Mouse (Mus musculus): ENCODE data around the gene Col18a1. TPM values are rescaled to one million over a fixed set of nuclear protein-coding genes. Genes with fewer than 3 reads are reported as not detected.

Gene Col18a1
- polyA plus RNA-seq, 1 experiment from 2014 or later: 86.5 TPM

- H3K36me3 ChIP-seq: peaks cover 70% of the 10 kb centered on the region
- H3K9ac ChIP-seq: no peak overlapping the region
- H3K4me3 ChIP-seq (replicated peaks): no peak overlapping the region
- no peaks in the 10 kb centered on the region for H3K9me3 ChIP-seq (replicated peaks)
- no peak overlapping the region for H3K4me2 ChIP-seq (replicated peaks)
- WGBS: 73% methylated on average over 4 of the region's 4 CpGs
- no peaks in the 10 kb centered on the region for H3K27me3 ChIP-seq
- no peaks in the 10 kb centered on the region for H3K4me1 ChIP-seq
- ATAC-seq (ENCODE audit: insufficient number of reproducible peaks, low FRiP score, low TSS enrichment, low read depth): no peak
- no peak overlapping the region for H3K27ac ChIP-seq (replicated peaks)
These were observed 118.2 kb downstream of the Col18a1 start for GRCm38 (mm10) chr10:77048196-77048595.

- Histone ChIP-seq H3K9me3 (replicated peaks) (no peaks in the 10 kb centered on the region), H3K36me3 (peaks cover 38% of the 10 kb centered on the region), H3K27me3 (no peaks in the 10 kb centered on the region), H3K4me3 (replicated peaks) (no peak overlapping the region), H3K4me1 (peaks cover 28% of the 10 kb centered on the region), H3K9ac (no peak overlapping the region), H3K4me2 (replicated peaks) (no peak overlapping the region), H3K27ac (replicated peaks) (no peak overlapping the region)
- WGBS: 82% methylated on average over 8 of the region's 8 CpGs
- no peak for ATAC-seq (ENCODE audit: insufficient number of reproducible peaks, low FRiP score, low TSS enrichment, low read depth)
These were observed 127.7 kb downstream of the Col18a1 start for GRCm38 (mm10) chr10:77038579-77039174.

- Histone ChIP-seq H3K27me3 (no peaks in the 10 kb centered on the region), H3K9ac (no peak overlapping the region), H3K36me3 (peaks cover 12% of the 10 kb centered on the region; the same call in 1 of the 2 replicates), H3K4me3 (replicated peaks) (no peak overlapping the region), H3K9me3 (replicated peaks) (no peaks in the 10 kb centered on the region), H3K4me1 (peaks cover 31% of the 10 kb centered on the region), H3K4me2 (replicated peaks) (no peak overlapping the region), H3K27ac (replicated peaks) (no peak overlapping the region)
- ATAC-seq (ENCODE audit: insufficient number of reproducible peaks, low FRiP score, low TSS enrichment, low read depth): no peak
- WGBS: 69% methylated on average over 6 of the region's 6 CpGs
These were observed 130.9 kb downstream of the Col18a1 start for GRCm38 (mm10) chr10:77035487-77035886.

GRCm38 (mm10) chr10:77033323-77034025, 132.9 kb downstream of the Col18a1 start:
- peak; percentile 26 for ATAC-seq (ENCODE audit: insufficient number of reproducible peaks, low FRiP score, low TSS enrichment, low read depth)
- H3K4me1 ChIP-seq: peaks cover 31% of the 10 kb centered on the region
- H3K27me3 ChIP-seq: no peaks in the 10 kb centered on the region
- H3K9ac ChIP-seq: peak overlapping the region; percentile 31
- peak overlapping the region; percentile 62 for H3K4me3 ChIP-seq (replicated peaks)
- under 1% methylated on average over 30 of the region's 30 CpGs for WGBS
- H3K9me3 ChIP-seq (replicated peaks): no peaks in the 10 kb centered on the region
- H3K27ac ChIP-seq (replicated peaks): 0 out of 2 replicates have a peak overlapping the region, but pooled peaks have one; percentile 51
- H3K4me2 ChIP-seq (replicated peaks): peak overlapping the region; percentile 86
- H3K36me3 ChIP-seq: peaks cover under 1% of the 10 kb centered on the region; the same call in 1 of the 2 replicates

- Histone ChIP-seq H3K4me3 (replicated peaks) (peak overlapping the region; percentile 62), H3K9me3 (replicated peaks) (no peaks in the 10 kb centered on the region), H3K4me1 (peaks cover 31% of the 10 kb centered on the region), H3K27me3 (no peaks in the 10 kb centered on the region), H3K4me2 (replicated peaks) (peak overlapping the region; percentile 86), H3K36me3 (no peaks in the 10 kb centered on the region), H3K27ac (replicated peaks) (0 out of 2 replicates have a peak overlapping the region, but pooled peaks have one; percentile 51), H3K9ac (peak overlapping the region; percentile 59)
- under 1% methylated on average over 48 of the region's 49 CpGs for WGBS
- peak; percentile 92 for ATAC-seq (ENCODE audit: insufficient number of reproducible peaks, low FRiP score, low TSS enrichment, low read depth)
These were observed 133.6 kb downstream of the Col18a1 start for GRCm38 (mm10) chr10:77032591-77033322.

GRCm38 (mm10) chr10:77031768-77032375, 134.5 kb downstream of the Col18a1 start, which contains the start of gene Slc19a1:
Gene Slc19a1 (plus strand): TSS chr10:77032241.
- H3K4me1 ChIP-seq: peaks cover 31% of the 10 kb centered on the region
- H3K36me3 ChIP-seq: no peaks in the 10 kb centered on the region
- peak within 1 kb of the TSS; percentile 62 for H3K4me3 ChIP-seq (replicated peaks)
- WGBS: 40% methylated on average over 13 of the region's 13 CpGs
- ATAC-seq (ENCODE audit: insufficient number of reproducible peaks, low FRiP score, low TSS enrichment, low read depth): no peak
- H3K9me3 ChIP-seq (replicated peaks): no peaks in the 10 kb centered on the region
- no peaks in the 10 kb centered on the region for H3K27me3 ChIP-seq
- peak within 1 kb of the TSS; percentile 86 for H3K4me2 ChIP-seq (replicated peaks)
- no peak within 1 kb of the TSS for H3K27ac ChIP-seq (replicated peaks)
- peak within 1 kb of the TSS; percentile 59 for H3K9ac ChIP-seq

GRCm38 (mm10) chr10:77030666-77031065, 135.7 kb downstream of the Col18a1 start:
- WGBS: 81% methylated on average over 5 of the region's 5 CpGs
- Histone ChIP-seq H3K4me2 (replicated peaks) (no peak overlapping the region), H3K4me1 (peaks cover 23% of the 10 kb centered on the region), H3K9me3 (replicated peaks) (no peaks in the 10 kb centered on the region), H3K27ac (replicated peaks) (no peak overlapping the region), H3K36me3 (no peaks in the 10 kb centered on the region), H3K9ac (no peak overlapping the region), H3K4me3 (replicated peaks) (no peak overlapping the region), H3K27me3 (no peaks in the 10 kb centered on the region)
- no peak for ATAC-seq (ENCODE audit: insufficient number of reproducible peaks, low FRiP score, low TSS enrichment, low read depth)

- H3K4me3 ChIP-seq (replicated peaks): no peak overlapping the region
- H3K9me3 ChIP-seq (replicated peaks): no peaks in the 10 kb centered on the region
- WGBS: 89% methylated on average over 4 of the region's 4 CpGs
- no peaks in the 10 kb centered on the region for H3K36me3 ChIP-seq
- no peak overlapping the region for H3K9ac ChIP-seq
- H3K4me1 ChIP-seq: peaks cover 14% of the 10 kb centered on the region
- ATAC-seq (ENCODE audit: insufficient number of reproducible peaks, low FRiP score, low TSS enrichment, low read depth): no peak
- no peak overlapping the region for H3K4me2 ChIP-seq (replicated peaks)
- no peak overlapping the region for H3K27ac ChIP-seq (replicated peaks)
- no peaks in the 10 kb centered on the region for H3K27me3 ChIP-seq
These were observed 136.6 kb downstream of the Col18a1 start for GRCm38 (mm10) chr10:77029761-77030160.

- no peaks in the 10 kb centered on the region for H3K27me3 ChIP-seq
- H3K9ac ChIP-seq: no peak overlapping the region
- H3K4me1 ChIP-seq: peaks cover 5% of the 10 kb centered on the region
- no peak overlapping the region for H3K27ac ChIP-seq (replicated peaks)
- 79% methylated on average over 6 of the region's 6 CpGs for WGBS
- H3K4me2 ChIP-seq (replicated peaks): no peak overlapping the region
- ATAC-seq (ENCODE audit: insufficient number of reproducible peaks, low FRiP score, low TSS enrichment, low read depth): no peak
- H3K9me3 ChIP-seq (replicated peaks): no peaks in the 10 kb centered on the region
- no peaks in the 10 kb centered on the region for H3K36me3 ChIP-seq
- no peak overlapping the region for H3K4me3 ChIP-seq (replicated peaks)
These were observed 137.5 kb downstream of the Col18a1 start for GRCm38 (mm10) chr10:77028782-77029296.

GRCm38 (mm10) chr10:77026944-77027343, 139.4 kb downstream of the Col18a1 start:
- no peaks in the 10 kb centered on the region for H3K36me3 ChIP-seq
- ATAC-seq (ENCODE audit: insufficient number of reproducible peaks, low FRiP score, low TSS enrichment, low read depth): no peak
- H3K4me2 ChIP-seq (replicated peaks): no peak overlapping the region
- no peak overlapping the region for H3K27ac ChIP-seq (replicated peaks)
- no peak overlapping the region for H3K9ac ChIP-seq
- H3K4me3 ChIP-seq (replicated peaks): no peak overlapping the region
- 76% methylated on average over 3 of the region's 3 CpGs for WGBS
- H3K9me3 ChIP-seq (replicated peaks): no peaks in the 10 kb centered on the region
- H3K4me1 ChIP-seq: no peaks in the 10 kb centered on the region
- H3K27me3 ChIP-seq: no peaks in the 10 kb centered on the region

- Histone ChIP-seq H3K9ac (no peak overlapping the region), H3K27me3 (no peaks in the 10 kb centered on the region), H3K4me3 (replicated peaks) (no peak overlapping the region), H3K36me3 (no peaks in the 10 kb centered on the region), H3K4me1 (no peaks in the 10 kb centered on the region), H3K27ac (replicated peaks) (no peak overlapping the region), H3K9me3 (replicated peaks) (no peaks in the 10 kb centered on the region), H3K4me2 (replicated peaks) (no peak overlapping the region)
- no peak for ATAC-seq (ENCODE audit: insufficient number of reproducible peaks, low FRiP score, low TSS enrichment, low read depth)
- 81% methylated on average over 5 of the region's 5 CpGs for WGBS
These were observed 142.1 kb downstream of the Col18a1 start for GRCm38 (mm10) chr10:77024231-77024630.
